Mouse (Mus musculus) liver, adult 2 months (tissue): ENCODE data around the gene Med29. TPM values are rescaled to one million over a fixed set of nuclear protein-coding genes. Genes with fewer than 3 reads are reported as not detected.

ENCODE experiments used
- DNase-seq: peaks from one replicate; pipeline ENCODE4 v3.0.0-alpha.2; 2011; ENCODE audit warnings: low read depth, low spot score; ENCODE audit errors: extremely low read depth
- H3K27ac ChIP-seq: fragments of 200-500 bp; replicated peaks from 2 replicates; pipeline ENCODE4 v1.5.1; 2012; ENCODE audit warnings: low read depth, mild to moderate bottlenecking, control low read depth, inconsistent platforms, low read length; ENCODE audit not compliant: insufficient read depth
- H3K27me3 ChIP-seq: fragments of 200-500 bp; 2 replicates; pipeline ENCODE4 v1.6.1; 2012; ENCODE audit warnings: mild to moderate bottlenecking, moderate library complexity, low read length, inconsistent platforms; ENCODE audit not compliant: control insufficient read depth, insufficient read depth
- H3K36me3 ChIP-seq: fragments of 200-500 bp; 2 replicates; pipeline ENCODE4 v1.6.1; 2012; ENCODE audit warnings: low read length, inconsistent platforms; ENCODE audit not compliant: control insufficient read depth, insufficient read depth
- H3K4me1 ChIP-seq: fragments of 200-500 bp; 2 replicates; pipeline ENCODE4 v1.6.1; 2011; ENCODE audit warnings: low read length; ENCODE audit not compliant: control insufficient read depth, insufficient read depth
- H3K4me3 ChIP-seq: fragments of 200-500 bp; 2 replicates; pipeline ENCODE4 v1.5.1; 2011; ENCODE audit warnings: low read depth, mild to moderate bottlenecking, control low read depth, low read length, moderate library complexity; ENCODE audit not compliant: insufficient read depth
- H3K79me2 ChIP-seq: fragments of 200-500 bp; 2 replicates; pipeline ENCODE4 v1.6.1; 2012; ENCODE audit warnings: inconsistent platforms, mild to moderate bottlenecking, low read length, moderate library complexity; ENCODE audit not compliant: control insufficient read depth, insufficient read depth
- H3K9ac ChIP-seq: fragments of 200-500 bp; 2 replicates; pipeline ENCODE4 v1.6.1; 2012; ENCODE audit warnings: low read depth, mild to moderate bottlenecking, control low read depth, inconsistent platforms, low read length
- CTCF ChIP-seq: fragments of 200-500 bp; IDR thresholded peaks from 2 replicates; pipeline ENCODE4 v1.5.1; 2011; ENCODE audit warnings: low read depth, low read length, control low read depth
- POLR2A ChIP-seq: fragments of 200-500 bp; IDR thresholded peaks from 2 replicates; pipeline ENCODE4 v1.6.1; 2011; ENCODE audit warnings: low read length, control low read depth; ENCODE audit not compliant: insufficient read depth; ENCODE audit errors: extremely low read depth
- WGBS: fragments of 180-500 bp; shearing (Covaris S2); methylation state at CpG from one replicate; pipeline ENCODE4 v1.1.7; 2018; 5-methylcytosine and 5-hydroxymethylcytosine counted together
- polyA plus RNA-seq: library from polyadenylated mRNA; depleted of rRNA; stranded (reverse); fragments of >200 nt; gene quantifications from 2 replicates; pipeline ENCODE4 v1.2.3, GENCODE M21; 2012
- total RNA-seq: library from RNA; depleted of rRNA; stranded (reverse); fragments of >200 nt; gene quantifications from 2 replicates; pipeline ENCODE4 v1.2.3, GENCODE M21; 2014

The Med29 gene
- total and polyA plus RNA-seq, 2 experiments: 13.4 to 49.2 TPM

DNA sequence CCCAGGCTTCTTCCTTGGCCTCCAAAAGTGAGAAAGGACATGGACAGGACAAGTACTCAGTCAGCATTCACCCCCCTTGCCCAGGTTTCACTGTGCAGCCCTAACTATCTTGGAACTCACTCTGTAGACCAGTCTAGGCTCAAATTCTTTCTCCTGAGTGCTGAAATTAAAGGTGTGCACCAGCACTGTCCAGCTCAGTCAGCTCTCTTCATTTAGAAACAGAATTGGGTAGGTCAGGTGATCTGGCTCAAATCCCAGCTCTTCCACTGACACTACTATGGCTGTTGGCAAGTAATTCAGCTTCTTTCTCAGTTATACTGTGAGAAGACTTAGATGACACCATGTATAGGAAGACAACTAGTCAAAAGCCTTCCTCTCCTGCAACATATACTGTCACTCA is 35.2 kb upstream of the Med29 start:
- Histone ChIP-seq H3K4me3 (no peak overlapping the region), H3K27ac (no peak overlapping the region), H3K36me3 (peaks cover 8% of the 10 kb centered on the region), H3K27me3 (no peaks in the 10 kb centered on the region), H3K79me2 (peaks cover 14% of the 10 kb centered on the region; the same call in 1 of the 2 replicates), H3K4me1 (no peaks in the 10 kb centered on the region), H3K9ac (no peak overlapping the region)
- no peak for TF ChIP-seq CTCF
- TF ChIP-seq POLR2A: no peak
- DNase-seq: peak; percentile 24

GRCm38 (mm10) chr7:28423018-28423417 is 30.5 kb upstream of the Med29 start:
- no peak for DNase-seq
- WGBS: 90% methylated on average over 1 of the region's 1 CpGs
- H3K9ac ChIP-seq: no peak overlapping the region
- no peaks in the 10 kb centered on the region for H3K27me3 ChIP-seq
- no peak overlapping the region for H3K27ac ChIP-seq
- peaks cover 34% of the 10 kb centered on the region for H3K36me3 ChIP-seq
- H3K4me3 ChIP-seq: no peak overlapping the region
- peaks cover 13% of the 10 kb centered on the region; the same call in 1 of the 2 replicates for H3K79me2 ChIP-seq
- TF ChIP-seq CTCF (no peak), POLR2A (no peak)
- H3K4me1 ChIP-seq: no peaks in the 10 kb centered on the region

DNA sequence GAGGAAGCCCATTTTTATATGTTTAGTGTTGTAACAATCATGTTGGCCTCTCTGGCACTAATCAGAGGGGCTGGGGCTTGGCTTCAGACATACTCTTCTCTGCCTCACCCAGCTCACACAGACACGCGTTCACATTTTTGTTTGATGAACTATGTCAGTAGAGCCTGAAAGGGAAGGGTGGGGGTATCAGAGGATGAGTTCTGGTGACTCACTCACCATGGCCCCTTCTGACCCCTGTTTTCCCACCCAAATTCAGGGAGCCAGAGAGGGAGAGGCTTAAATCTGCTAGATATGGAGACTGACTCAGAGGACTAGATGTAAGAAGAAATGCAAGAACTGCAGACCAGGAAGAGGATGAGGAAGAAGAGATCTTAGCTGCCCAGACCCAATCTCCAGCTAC is 26.9 kb upstream of the Med29 start:
- 86% methylated on average over 2 of the region's 2 CpGs for WGBS
- no peak overlapping the region for H3K4me3 ChIP-seq
- DNase-seq: no peak
- no peaks in the 10 kb centered on the region for H3K27me3 ChIP-seq
- H3K4me1 ChIP-seq: no peaks in the 10 kb centered on the region
- no peak overlapping the region for H3K27ac ChIP-seq
- H3K79me2 ChIP-seq: no peaks in the 10 kb centered on the region; the same call in 1 of the 2 replicates
- H3K36me3 ChIP-seq: peaks cover 43% of the 10 kb centered on the region
- H3K9ac ChIP-seq: no peak overlapping the region
- TF ChIP-seq POLR2A: no peak
- TF ChIP-seq CTCF: no peak

- H3K79me2 ChIP-seq: no peaks in the 10 kb centered on the region
- no peak for TF ChIP-seq POLR2A
- no peak for TF ChIP-seq CTCF
- H3K27me3 ChIP-seq: no peaks in the 10 kb centered on the region
- WGBS: 74% methylated on average over 8 of the region's 8 CpGs
- no peaks in the 10 kb centered on the region for H3K4me1 ChIP-seq
- peak; percentile 29 for DNase-seq
- no peak overlapping the region for H3K27ac ChIP-seq
- H3K9ac ChIP-seq: no peak overlapping the region
- H3K36me3 ChIP-seq: peaks cover 43% of the 10 kb centered on the region
- no peak overlapping the region for H3K4me3 ChIP-seq
These were observed 25.7 kb upstream of the Med29 start for GRCm38 (mm10) chr7:28418096-28418670.

GRCm38 (mm10) chr7:28417368-28417767 is 24.9 kb upstream of the Med29 start:
- Histone ChIP-seq H3K27ac (no peak overlapping the region), H3K79me2 (no peaks in the 10 kb centered on the region), H3K27me3 (no peaks in the 10 kb centered on the region), H3K9ac (no peak overlapping the region), H3K4me1 (no peaks in the 10 kb centered on the region), H3K36me3 (peaks cover 43% of the 10 kb centered on the region), H3K4me3 (no peak overlapping the region)
- TF ChIP-seq POLR2A (no peak), CTCF (peak; percentile 9; the same call in 1 of the 2 replicates)
- no peak for DNase-seq

DNA sequence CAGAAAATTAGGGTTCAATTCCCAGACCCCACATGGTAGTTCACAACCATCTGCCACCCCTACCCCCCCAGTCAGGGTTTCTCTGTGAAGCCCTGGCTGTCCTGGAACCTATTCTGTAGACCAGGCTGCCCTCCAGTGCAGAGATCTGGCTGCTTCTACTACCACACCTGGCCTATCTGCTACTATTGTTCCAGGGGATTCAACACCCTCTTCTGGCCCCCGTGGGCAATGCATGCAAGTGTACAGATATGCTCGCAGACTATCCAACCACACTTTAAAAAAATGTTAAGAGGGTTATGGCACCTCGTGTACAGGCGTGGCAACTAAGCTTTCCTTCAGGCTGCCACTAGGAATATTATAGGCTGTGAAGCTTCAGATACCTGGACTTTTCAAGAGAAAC is 20.3 kb upstream of the Med29 start:
- Histone ChIP-seq H3K4me3 (no peak overlapping the region), H3K27ac (no peak overlapping the region), H3K79me2 (no peaks in the 10 kb centered on the region), H3K4me1 (no peaks in the 10 kb centered on the region), H3K27me3 (no peaks in the 10 kb centered on the region), H3K36me3 (peaks cover 20% of the 10 kb centered on the region), H3K9ac (no peak overlapping the region)
- 84% methylated on average over 4 of the region's 4 CpGs for WGBS
- TF ChIP-seq CTCF: no peak
- no peak for TF ChIP-seq POLR2A
- DNase-seq: no peak
